Mouse (Mus musculus): ENCODE measurements around the gene Igfn1.

DNA sequence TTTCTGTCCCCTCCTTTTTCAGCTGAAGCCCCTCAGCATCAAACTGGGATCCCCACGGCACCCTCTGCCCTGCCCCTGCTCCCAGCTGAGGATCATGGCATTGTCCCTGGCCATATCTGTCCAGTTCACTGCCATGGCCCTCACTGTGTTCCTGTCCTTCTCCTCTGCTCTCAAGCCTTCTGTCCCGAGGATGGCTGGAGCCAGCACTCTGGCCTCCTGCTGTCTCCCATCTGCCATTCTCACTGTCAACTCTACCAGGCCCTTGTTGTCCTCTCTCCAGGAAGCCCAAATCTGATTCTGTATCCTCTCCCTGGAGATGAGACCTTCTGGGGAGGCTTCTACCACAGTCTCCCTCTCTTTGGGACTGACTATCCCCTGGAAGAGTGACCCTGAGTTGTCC is 35.7 kb downstream of the Igfn1 start:
- TF ChIP-seq CTCF (IDR thresholded peaks at IDR 0.05; ENCODE audit: borderline replicate concordance, extremely low read depth, insufficient read depth, insufficient read length) (no peak), POLR2A (IDR thresholded peaks at IDR 0.05; ENCODE audit: borderline replicate concordance, extremely low read depth, insufficient read depth, insufficient read length, poor library complexity, severe bottlenecking) (no peak)
